Mouse (Mus musculus) embryonic facial prominence, embryonic 12.5 days (tissue): ENCODE data around the gene Klf16. TPM values are rescaled to one million over a fixed set of nuclear protein-coding genes. Genes with fewer than 3 reads are reported as not detected.
"Not testable (repeated sequence)": the region's sequence is repeated elsewhere in the genome, so short reads cannot be mapped to it uniquely, and the experiment has no call there.

Experiments
- ATAC-seq: fragments of 200-750 bp; cut with Nextera tagmentation; 2 replicates; pipeline ENCODE4 v1.8.0; 2017; ENCODE audit not compliant: insufficient number of reproducible peaks, insufficient read depth, low FRiP score, low TSS enrichment
- H3K27ac ChIP-seq: fragments of 300-500 bp; sonication (generic); 2 replicates; pipeline ENCODE4 v1.5.1; 2016; ENCODE audit warnings: mild to moderate bottlenecking
- H3K27me3 ChIP-seq: fragments of 300-500 bp; sonication (generic); 2 replicates; pipeline ENCODE4 v1.6.1; 2016; ENCODE audit warnings: mild to moderate bottlenecking, moderate library complexity
- H3K36me3 ChIP-seq: fragments of 300-500 bp; sonication (generic); 2 replicates; pipeline ENCODE4 v1.6.1; 2016; ENCODE audit warnings: mild to moderate bottlenecking
- H3K4me1 ChIP-seq: fragments of 300-500 bp; sonication (generic); 2 replicates; pipeline ENCODE4 v1.6.1; 2016
- H3K4me2 ChIP-seq: fragments of 300-500 bp; sonication (generic); replicated peaks from 2 replicates; pipeline ENCODE4 v1.6.1; 2016; ENCODE audit warnings: mild to moderate bottlenecking, moderate library complexity
- H3K4me3 ChIP-seq: fragments of 300-500 bp; sonication (generic); 2 replicates; pipeline ENCODE4 v1.5.1; 2016; ENCODE audit warnings: mild to moderate bottlenecking
- H3K9ac ChIP-seq: fragments of 300-500 bp; sonication (generic); 2 replicates; pipeline ENCODE4 v1.6.1; 2016; ENCODE audit warnings: mild to moderate bottlenecking, moderate library complexity
- H3K9me3 ChIP-seq: fragments of 300-500 bp; sonication (generic); 2 replicates; pipeline ENCODE4 v1.6.1; 2016; ENCODE audit warnings: mild to moderate bottlenecking, moderate library complexity
- WGBS: fragments of 180-500 bp; shearing (Covaris S2); methylation state at CpG from one replicate; pipeline ENCODE4 v1.1.7; 2016; 5-methylcytosine and 5-hydroxymethylcytosine counted together
- polyA plus RNA-seq: library from polyadenylated mRNA; unstranded; fragments of >200 nt; fragmentation: Nextera tagmentation; extraction: Ambion mirVana; gene quantifications from 2 replicates; pipeline ENCODE4 v1.2.1, GENCODE M21; 2016

Gene Klf16
- polyA plus RNA-seq, 1 experiment from 2014 or later, result 12.4 TPM

GRCm38 (mm10) chr10:80618181-80618580 lies 41.1 kb upstream of the Klf16 start:
- Histone ChIP-seq H3K4me2 (no peak overlapping the region), H3K9me3 (no peaks in the 10 kb centered on the region), H3K4me1 (peaks cover 6% of the 10 kb centered on the region; the same call in 1 of the 2 replicates), H3K4me3 (no peak overlapping the region), H3K27me3 (no peaks in the 10 kb centered on the region), H3K9ac (no peak overlapping the region), H3K27ac (no peak overlapping the region), H3K36me3 (peaks cover 17% of the 10 kb centered on the region)
- ATAC-seq, result no peak
- 80% methylated on average over 9 of the region's 9 CpGs for WGBS

GRCm38 (mm10) chr10:80614351-80614750 lies 37.2 kb upstream of the Klf16 start:
- 91% methylated on average over 6 of the region's 6 CpGs for WGBS
- H3K4me3 ChIP-seq, result no peak overlapping the region

GRCm38 (mm10) chr10:80613821-80614220 lies 36.7 kb upstream of the Klf16 start:
- no peaks in the 10 kb centered on the region for H3K9me3 ChIP-seq
- no peak for ATAC-seq
- no peaks in the 10 kb centered on the region for H3K4me1 ChIP-seq
- H3K4me2 ChIP-seq, result no peak overlapping the region
- H3K27me3 ChIP-seq, result no peaks in the 10 kb centered on the region
- H3K27ac ChIP-seq, result no peak overlapping the region
- 82% methylated on average over 3 of the region's 3 CpGs for WGBS
- H3K4me3 ChIP-seq, result no peak overlapping the region
- H3K9ac ChIP-seq, result no peak overlapping the region
- H3K36me3 ChIP-seq, result peaks cover 36% of the 10 kb centered on the region

More at GRCm38 (mm10) chr10:80614351-80614750, 37.2 kb upstream of the Klf16 start:
- Histone ChIP-seq H3K36me3 (peaks cover 31% of the 10 kb centered on the region), H3K9ac (no peak overlapping the region), H3K27ac (no peak overlapping the region), H3K4me1 (no peaks in the 10 kb centered on the region), H3K9me3 (no peaks in the 10 kb centered on the region), H3K27me3 (no peaks in the 10 kb centered on the region), H3K4me2 (no peak overlapping the region)
- no peak for ATAC-seq

GRCm38 (mm10) chr10:80611905-80612304 lies 34.8 kb upstream of the Klf16 start:
- H3K4me1 ChIP-seq, result no peaks in the 10 kb centered on the region
- no peak overlapping the region for H3K4me2 ChIP-seq
- H3K27ac ChIP-seq, result no peak overlapping the region
- no peak overlapping the region for H3K4me3 ChIP-seq
- no peaks in the 10 kb centered on the region for H3K9me3 ChIP-seq
- H3K27me3 ChIP-seq, result no peaks in the 10 kb centered on the region
- peaks cover 55% of the 10 kb centered on the region for H3K36me3 ChIP-seq
- ATAC-seq, result no peak
- H3K9ac ChIP-seq, result no peak overlapping the region
- 86% methylated on average over 3 of the region's 3 CpGs for WGBS

GRCm38 (mm10) chr10:80611024-80611423 lies 33.9 kb upstream of the Klf16 start:
- no peak overlapping the region for H3K27ac ChIP-seq
- no peak for ATAC-seq
- H3K4me3 ChIP-seq, result no peak overlapping the region
- H3K9ac ChIP-seq, result no peak overlapping the region
- H3K4me1 ChIP-seq, result no peaks in the 10 kb centered on the region
- H3K36me3 ChIP-seq, result peaks cover 64% of the 10 kb centered on the region
- 74% methylated on average over 4 of the region's 4 CpGs for WGBS
- no peaks in the 10 kb centered on the region for H3K9me3 ChIP-seq
- H3K27me3 ChIP-seq, result no peaks in the 10 kb centered on the region
- no peak overlapping the region for H3K4me2 ChIP-seq

GRCm38 (mm10) chr10:80610116-80610785 lies 33.1 kb upstream of the Klf16 start:
- Histone ChIP-seq H3K36me3 (peaks cover 58% of the 10 kb centered on the region), H3K4me1 (no peaks in the 10 kb centered on the region), H3K27me3 (no peaks in the 10 kb centered on the region), H3K9ac (no peak overlapping the region), H3K9me3 (no peaks in the 10 kb centered on the region), H3K4me2 (no peak overlapping the region), H3K27ac (no peak overlapping the region), H3K4me3 (no peak overlapping the region)
- WGBS, result 92% methylated on average over 9 of the region's 9 CpGs
- ATAC-seq, result no peak

GRCm38 (mm10) chr10:80609269-80609924 lies 32.3 kb upstream of the Klf16 start:
- Histone ChIP-seq H3K27ac (no peak overlapping the region), H3K4me2 (no peak overlapping the region), H3K27me3 (no peaks in the 10 kb centered on the region), H3K4me3 (no peak overlapping the region), H3K36me3 (peaks cover 50% of the 10 kb centered on the region), H3K9ac (no peak overlapping the region), H3K4me1 (no peaks in the 10 kb centered on the region), H3K9me3 (no peaks in the 10 kb centered on the region)
- 93% methylated on average over 10 of the region's 10 CpGs for WGBS
- ATAC-seq, result no peak

- Histone ChIP-seq H3K4me3 (no peak overlapping the region), H3K27ac (no peak overlapping the region), H3K9ac (no peak overlapping the region), H3K27me3 (no peaks in the 10 kb centered on the region), H3K36me3 (peaks cover 49% of the 10 kb centered on the region), H3K4me2 (no peak overlapping the region), H3K4me1 (peaks cover 8% of the 10 kb centered on the region), H3K9me3 (no peaks in the 10 kb centered on the region)
- 83% methylated on average over 3 of the region's 3 CpGs for WGBS
- no peak for ATAC-seq
Measured at GRCm38 (mm10) chr10:80608435-80608834, 31.3 kb upstream of the Klf16 start.

- H3K27me3 ChIP-seq, result no peaks in the 10 kb centered on the region
- no peak overlapping the region for H3K4me2 ChIP-seq
- H3K9ac ChIP-seq, result no peak overlapping the region
- H3K4me1 ChIP-seq, result peaks cover 10% of the 10 kb centered on the region
- no peak overlapping the region for H3K4me3 ChIP-seq
- no peak overlapping the region for H3K27ac ChIP-seq
- peaks cover 42% of the 10 kb centered on the region for H3K36me3 ChIP-seq
- 95% methylated on average over 34 of the region's 34 CpGs for WGBS
- ATAC-seq, result no peak
- H3K9me3 ChIP-seq, result no peaks in the 10 kb centered on the region
Measured at GRCm38 (mm10) chr10:80606737-80607350, 29.7 kb upstream of the Klf16 start.

- Histone ChIP-seq H3K9ac (no peak overlapping the region), H3K4me3 (no peak overlapping the region), H3K27ac (no peak overlapping the region), H3K27me3 (no peaks in the 10 kb centered on the region), H3K4me2 (no peak overlapping the region), H3K9me3 (no peaks in the 10 kb centered on the region), H3K36me3 (peaks cover 41% of the 10 kb centered on the region), H3K4me1 (peaks cover 10% of the 10 kb centered on the region)
- 89% methylated on average over 23 of the region's 23 CpGs for WGBS
- ATAC-seq, result no peak
Measured at GRCm38 (mm10) chr10:80606306-80606705, 29.2 kb upstream of the Klf16 start.

- not testable (repeated sequence) for H3K4me3 ChIP-seq
- 76% methylated on average over 2 of the region's 4 CpGs for WGBS
Measured at GRCm38 (mm10) chr10:80605721-80606120, 28.6 kb upstream of the Klf16 start, which contains the start of gene Gm49322. Gm49322 (plus strand) TSS chr10:80606021.

GRCm38 (mm10) chr10:80604988-80605387 lies 27.9 kb upstream of the Klf16 start:
- H3K9me3 ChIP-seq, result no peaks in the 10 kb centered on the region
- H3K4me1 ChIP-seq, result peaks cover 10% of the 10 kb centered on the region
- H3K4me3 ChIP-seq, result no peak overlapping the region
- ATAC-seq, result no peak
- H3K9ac ChIP-seq, result no peak overlapping the region
- H3K36me3 ChIP-seq, result peaks cover 41% of the 10 kb centered on the region
- 90% methylated on average over 2 of the region's 2 CpGs for WGBS
- H3K4me2 ChIP-seq, result no peak overlapping the region
- no peaks in the 10 kb centered on the region for H3K27me3 ChIP-seq
- no peak overlapping the region for H3K27ac ChIP-seq

More at GRCm38 (mm10) chr10:80605721-80606120, 28.6 kb upstream of the Klf16 start, which contains the start of gene Gm49322:
- peaks cover 41% of the 10 kb centered on the region for H3K36me3 ChIP-seq
- H3K4me1 ChIP-seq, result peaks cover 10% of the 10 kb centered on the region
- not testable (repeated sequence) for ATAC-seq, H3K9ac ChIP-seq, H3K27ac ChIP-seq, H3K27me3 ChIP-seq, H3K9me3 ChIP-seq, H3K4me2 ChIP-seq
